Mouse (Mus musculus): Measurements from ENCODE around the gene Fkbp9. TPM values are rescaled to one million over a fixed set of nuclear protein-coding genes. Genes with fewer than 3 reads are reported as not detected.
A peak's percentile ranks its signal among the peaks of the same experiment; 100 is the strongest.
"Not testable (repeated sequence)": the region's sequence is repeated elsewhere in the genome, so short reads cannot be mapped to it uniquely, and the experiment has no call there.

The Fkbp9 gene
- polyA plus RNA-seq, 1 experiment from 2014 or later: 38.0 TPM

GRCm38 (mm10) chr6:56848974-56849373, 17.1 kb downstream of the Fkbp9 start:
- TF ChIP-seq CTCF (IDR thresholded peaks at IDR 0.05; ENCODE audit: low read depth): no peak
- no peak overlapping the region for H3K9ac ChIP-seq (ENCODE audit: low read depth, low read length)
- 70% methylated on average over 3 of the region's 3 CpGs for WGBS
- peaks cover 18% of the 10 kb centered on the region; the same call in 1 of the 2 replicates for H3K36me3 ChIP-seq (ENCODE audit: control insufficient read depth, insufficient read depth)
- no peak overlapping the region for H3K4me2 ChIP-seq (replicated peaks; ENCODE audit: low read depth)
- no peaks in the 10 kb centered on the region for H3K27me3 ChIP-seq (replicated peaks; ENCODE audit: control insufficient read depth, insufficient read depth, low read length)
- no peaks in the 10 kb centered on the region for H3K4me1 ChIP-seq (replicated peaks; ENCODE audit: control insufficient read depth, insufficient read depth, low read length)
- ATAC-seq: no peak
- no peak overlapping the region for H3K4me3 ChIP-seq (ENCODE audit: low read depth, low read length)
- H3K27ac ChIP-seq (ENCODE audit: low read depth, low read length): no peak overlapping the region
- H3K9me3 ChIP-seq (ENCODE audit: control insufficient read depth): no peaks in the 10 kb centered on the region

GRCm38 (mm10) chr6:56850315-56850714, 18.5 kb downstream of the Fkbp9 start:
- TF ChIP-seq CTCF (IDR thresholded peaks at IDR 0.05; ENCODE audit: low read depth): peak; percentile 68
- no peak overlapping the region for H3K27ac ChIP-seq (ENCODE audit: low read depth, low read length)
- no peak overlapping the region for H3K4me2 ChIP-seq (replicated peaks; ENCODE audit: low read depth)
- H3K27me3 ChIP-seq (replicated peaks; ENCODE audit: control insufficient read depth, insufficient read depth, low read length): no peaks in the 10 kb centered on the region
- H3K9ac ChIP-seq (ENCODE audit: low read depth, low read length): no peak overlapping the region
- no peaks in the 10 kb centered on the region for H3K9me3 ChIP-seq (ENCODE audit: control insufficient read depth)
- H3K36me3 ChIP-seq (ENCODE audit: control insufficient read depth, insufficient read depth): peaks cover 18% of the 10 kb centered on the region; the same call in 1 of the 2 replicates
- ATAC-seq: no peak
- 63% methylated on average over 7 of the region's 7 CpGs for WGBS
- H3K4me3 ChIP-seq (ENCODE audit: low read depth, low read length): no peak overlapping the region
- H3K4me1 ChIP-seq (replicated peaks; ENCODE audit: control insufficient read depth, insufficient read depth, low read length): no peaks in the 10 kb centered on the region

GRCm38 (mm10) chr6:56854803-56855202, 22.9 kb downstream of the Fkbp9 start:
- H3K9me3 ChIP-seq (ENCODE audit: control insufficient read depth): no peaks in the 10 kb centered on the region
- no peak overlapping the region for H3K9ac ChIP-seq (ENCODE audit: low read depth, low read length)
- no peak for ATAC-seq
- no peak for TF ChIP-seq CTCF (IDR thresholded peaks at IDR 0.05; ENCODE audit: low read depth)
- H3K4me3 ChIP-seq (ENCODE audit: low read depth, low read length): no peak overlapping the region
- H3K36me3 ChIP-seq (ENCODE audit: control insufficient read depth, insufficient read depth): peaks cover 25% of the 10 kb centered on the region; the same call in 1 of the 2 replicates
- H3K27ac ChIP-seq (ENCODE audit: low read depth, low read length): no peak overlapping the region
- no peaks in the 10 kb centered on the region for H3K4me1 ChIP-seq (replicated peaks; ENCODE audit: control insufficient read depth, insufficient read depth, low read length)
- H3K4me2 ChIP-seq (replicated peaks; ENCODE audit: low read depth): no peak overlapping the region
- no peaks in the 10 kb centered on the region for H3K27me3 ChIP-seq (replicated peaks; ENCODE audit: control insufficient read depth, insufficient read depth, low read length)
- WGBS: 95% methylated on average over 8 of the region's 8 CpGs

- ATAC-seq: no peak
- H3K9me3 ChIP-seq (ENCODE audit: control insufficient read depth): no peaks in the 10 kb centered on the region
- no peak overlapping the region for H3K27ac ChIP-seq (ENCODE audit: low read depth, low read length)
Observed at GRCm38 (mm10) chr6:56856748-56857147, 24.9 kb downstream of the Fkbp9 start.

GRCm38 (mm10) chr6:56860205-56860848, 28.5 kb downstream of the Fkbp9 start:
- Histone ChIP-seq H3K4me2 (replicated peaks; ENCODE audit: low read depth) (no peak overlapping the region), H3K4me1 (replicated peaks; ENCODE audit: control insufficient read depth, insufficient read depth, low read length) (no peaks in the 10 kb centered on the region), H3K9ac (ENCODE audit: low read depth, low read length) (no peak overlapping the region), H3K9me3 (ENCODE audit: control insufficient read depth) (no peaks in the 10 kb centered on the region), H3K36me3 (ENCODE audit: control insufficient read depth, insufficient read depth) (peaks cover 6% of the 10 kb centered on the region; the same call in 1 of the 2 replicates), H3K27me3 (replicated peaks; ENCODE audit: control insufficient read depth, insufficient read depth, low read length) (no peaks in the 10 kb centered on the region), H3K4me3 (ENCODE audit: low read depth, low read length) (no peak overlapping the region), H3K27ac (ENCODE audit: low read depth, low read length) (no peak overlapping the region)
- 63% methylated on average over 8 of the region's 8 CpGs for WGBS
- peak; percentile 93 for ATAC-seq
- no peak for TF ChIP-seq CTCF (IDR thresholded peaks at IDR 0.05; ENCODE audit: low read depth)

More at GRCm38 (mm10) chr6:56856748-56857147, 24.9 kb downstream of the Fkbp9 start:
- Histone ChIP-seq H3K4me1 (replicated peaks; ENCODE audit: control insufficient read depth, insufficient read depth, low read length) (no peaks in the 10 kb centered on the region), H3K4me2 (replicated peaks; ENCODE audit: low read depth) (no peak overlapping the region), H3K27me3 (replicated peaks; ENCODE audit: control insufficient read depth, insufficient read depth, low read length) (no peaks in the 10 kb centered on the region), H3K9ac (ENCODE audit: low read depth, low read length) (no peak overlapping the region), H3K36me3 (ENCODE audit: control insufficient read depth, insufficient read depth) (peaks cover 17% of the 10 kb centered on the region; the same call in 1 of the 2 replicates), H3K4me3 (ENCODE audit: low read depth, low read length) (no peak overlapping the region)
- TF ChIP-seq CTCF (IDR thresholded peaks at IDR 0.05; ENCODE audit: low read depth): no peak
- WGBS: 88% methylated on average over 5 of the region's 5 CpGs

- ATAC-seq; H3K4me3 ChIP-seq (ENCODE audit: low read depth, low read length); H3K4me1 ChIP-seq (replicated peaks; ENCODE audit: control insufficient read depth, insufficient read depth, low read length); H3K4me2 ChIP-seq (replicated peaks; ENCODE audit: low read depth); H3K27me3 ChIP-seq (replicated peaks; ENCODE audit: control insufficient read depth, insufficient read depth, low read length); H3K36me3 ChIP-seq (ENCODE audit: control insufficient read depth, insufficient read depth); H3K9ac ChIP-seq (ENCODE audit: low read depth, low read length); H3K9me3 ChIP-seq (ENCODE audit: control insufficient read depth); H3K27ac ChIP-seq (ENCODE audit: low read depth, low read length): not testable (repeated sequence)
- 63% methylated on average over 1 of the region's 1 CpGs for WGBS
Observed at GRCm38 (mm10) chr6:56866899-56867298, 35.0 kb downstream of the Fkbp9 start.

Measured in intestine, postnatal 0 days (tissue).